Mouse (Mus musculus) kidney, postnatal 0 days (tissue): ENCODE measurements at regions not wholly inside any gene's neighbourhood (a gene's known extent, or its start where the extent isn't known, plus 50 kb on each side); places are given as distances from the start of the nearest gene placed in this dataset.
A peak's percentile ranks its signal among the peaks of the same experiment; 100 is the strongest.

Experiments used
- ATAC-seq: fragments of 200-750 bp; cut with Nextera tagmentation; replicated peaks from 2 replicates; pipeline ENCODE4 v1.8.0; 2017; ENCODE audit warnings: low read depth, moderate number of reproducible peaks, moderate TSS enrichment, moderate library complexity; ENCODE audit not compliant: low FRiP score
- DNase-seq: peaks from one replicate; pipeline ENCODE4 v3.0.0-alpha.2; 2016; ENCODE audit warnings: low spot score
- H3K27ac ChIP-seq: fragments of 300-500 bp; sonication (generic); 2 replicates; pipeline ENCODE4 v1.5.1; 2014; ENCODE audit warnings: mild to moderate bottlenecking
- H3K27me3 ChIP-seq: fragments of 300-500 bp; sonication (generic); 2 replicates; pipeline ENCODE4 v1.6.1; 2014; ENCODE audit warnings: low read length, mixed read lengths; ENCODE audit not compliant: insufficient read depth
- H3K36me3 ChIP-seq: fragments of 300-500 bp; sonication (generic); 2 replicates; pipeline ENCODE4 v1.6.1; 2014; ENCODE audit warnings: low read length, mixed read lengths; ENCODE audit not compliant: insufficient read depth
- H3K4me1 ChIP-seq: fragments of 300-500 bp; sonication (generic); replicated peaks from 2 replicates; pipeline ENCODE4 v1.6.1; 2014; ENCODE audit warnings: antibody characterized with exemption, low read length, mixed read lengths; ENCODE audit not compliant: insufficient read depth
- H3K4me2 ChIP-seq: fragments of 300-500 bp; sonication (generic); 2 replicates; pipeline ENCODE4 v1.6.1; 2014; ENCODE audit warnings: mild to moderate bottlenecking, low read length, moderate library complexity, mixed read lengths
- H3K4me3 ChIP-seq: fragments of 300-500 bp; sonication (generic); replicated peaks from 2 replicates; pipeline ENCODE4 v1.5.1; 2014; ENCODE audit warnings: low read depth, low read length
- H3K9ac ChIP-seq: fragments of 300-500 bp; sonication (generic); 2 replicates; pipeline ENCODE4 v1.6.1; 2014; ENCODE audit warnings: low read depth, low read length
- H3K9me3 ChIP-seq: fragments of 300-500 bp; sonication (generic); replicated peaks from 2 replicates; pipeline ENCODE4 v1.6.1; 2016; ENCODE audit warnings: low read length, inconsistent platforms, mixed read lengths
- CTCF ChIP-seq: IDR thresholded peaks from 2 replicates; pipeline ENCODE4 v1.5.1; 2016; ENCODE audit warnings: antibody characterized with exemption, low read depth, mild to moderate bottlenecking, moderate library complexity
- WGBS: fragments of 180-500 bp; shearing (Covaris S2); extraction: QIAGEN DNeasy Blood & Tissue Kit; methylation state at CpG from one replicate; pipeline ENCODE4 v1.1.7; 2014; 5-methylcytosine and 5-hydroxymethylcytosine counted together

GRCm38 (mm10) chr6:51720705-51721104 is 197.0 kb downstream of the Snx10 start:
- WGBS = 57% methylated on average over 7 of the region's 7 CpGs
- H3K4me2 ChIP-seq = no peak overlapping the region
- no peak overlapping the region for H3K27ac ChIP-seq
- no peak for TF ChIP-seq CTCF
- no peaks in the 10 kb centered on the region for H3K9me3 ChIP-seq
- DNase-seq = no peak
- no peak overlapping the region for H3K9ac ChIP-seq
- H3K4me3 ChIP-seq = no peak overlapping the region
- no peaks in the 10 kb centered on the region for H3K36me3 ChIP-seq
- ATAC-seq = peak; percentile 89
- 0 out of 2 replicates have a peak, but pooled peaks cover 2% of the 10 kb centered on the region for H3K4me1 ChIP-seq
- no peaks in the 10 kb centered on the region for H3K27me3 ChIP-seq

GRCm38 (mm10) chr6:51723053-51723452 is 199.4 kb downstream of the Snx10 start:
- Histone ChIP-seq H3K9me3 (no peaks in the 10 kb centered on the region), H3K4me1 (0 out of 2 replicates have a peak, but pooled peaks cover 2% of the 10 kb centered on the region), H3K36me3 (no peaks in the 10 kb centered on the region), H3K27ac (no peak overlapping the region), H3K9ac (no peak overlapping the region), H3K4me3 (no peak overlapping the region), H3K27me3 (no peaks in the 10 kb centered on the region), H3K4me2 (no peak overlapping the region)
- WGBS = 33% methylated on average over 4 of the region's 4 CpGs
- ATAC-seq = no peak
- DNase-seq = no peak
- peak; percentile 71 for TF ChIP-seq CTCF

GRCm38 (mm10) chr6:51727191-51727590 is 203.5 kb downstream of the Snx10 start:
- no peaks in the 10 kb centered on the region for H3K4me1 ChIP-seq
- DNase-seq (no peak), ATAC-seq (no peak)
- H3K9ac ChIP-seq = no peak overlapping the region
- H3K4me3 ChIP-seq = no peak overlapping the region
- no peak for TF ChIP-seq CTCF
- no peaks in the 10 kb centered on the region for H3K36me3 ChIP-seq
- no peak overlapping the region for H3K27ac ChIP-seq
- H3K9me3 ChIP-seq = no peaks in the 10 kb centered on the region
- no peaks in the 10 kb centered on the region for H3K27me3 ChIP-seq
- H3K4me2 ChIP-seq = no peak overlapping the region
- WGBS = 83% methylated on average over 8 of the region's 8 CpGs

DNA sequence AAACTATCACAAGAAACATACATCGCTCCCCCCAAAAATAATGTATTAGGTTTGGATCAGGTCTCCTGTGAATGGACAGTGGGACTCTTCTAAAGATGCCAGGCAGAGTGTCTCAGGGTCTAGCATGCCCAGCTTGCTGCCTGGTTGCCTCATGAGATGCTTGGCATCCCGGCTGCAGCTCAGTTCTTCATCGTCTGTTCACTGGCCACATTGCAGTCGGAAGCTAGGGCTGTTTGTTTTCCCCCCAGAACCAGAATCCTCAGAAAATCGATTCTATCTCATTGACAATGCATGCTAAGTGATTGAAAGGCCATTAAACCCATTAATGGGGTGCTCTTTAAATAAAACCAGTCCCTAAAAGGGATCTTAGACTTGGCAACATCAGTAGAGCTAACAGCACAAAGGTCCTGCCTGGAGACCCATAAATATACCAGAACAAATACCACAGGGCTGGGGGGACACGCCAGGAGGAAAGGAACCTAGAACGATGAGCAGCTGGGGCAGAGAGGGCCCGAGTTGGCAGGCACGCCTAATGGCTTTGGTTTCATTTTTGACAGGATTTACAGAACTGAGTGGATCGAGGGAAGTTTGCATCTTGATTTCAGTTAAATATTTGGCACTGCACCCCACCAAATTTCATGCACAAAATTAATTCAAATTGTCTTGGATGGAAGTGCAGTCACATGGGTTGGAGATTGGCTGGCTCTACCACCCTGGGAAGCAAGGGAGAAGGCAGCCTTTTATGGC is 205.3 kb downstream of the Snx10 start:
- Histone ChIP-seq H3K9ac (no peak overlapping the region), H3K36me3 (no peaks in the 10 kb centered on the region), H3K9me3 (no peaks in the 10 kb centered on the region), H3K4me2 (no peak overlapping the region), H3K27me3 (no peaks in the 10 kb centered on the region), H3K4me1 (no peaks in the 10 kb centered on the region), H3K4me3 (no peak overlapping the region), H3K27ac (no peak overlapping the region)
- WGBS = 65% methylated on average over 10 of the region's 10 CpGs
- DNase-seq (no peak), ATAC-seq (no peak)
- no peak for TF ChIP-seq CTCF

DNA sequence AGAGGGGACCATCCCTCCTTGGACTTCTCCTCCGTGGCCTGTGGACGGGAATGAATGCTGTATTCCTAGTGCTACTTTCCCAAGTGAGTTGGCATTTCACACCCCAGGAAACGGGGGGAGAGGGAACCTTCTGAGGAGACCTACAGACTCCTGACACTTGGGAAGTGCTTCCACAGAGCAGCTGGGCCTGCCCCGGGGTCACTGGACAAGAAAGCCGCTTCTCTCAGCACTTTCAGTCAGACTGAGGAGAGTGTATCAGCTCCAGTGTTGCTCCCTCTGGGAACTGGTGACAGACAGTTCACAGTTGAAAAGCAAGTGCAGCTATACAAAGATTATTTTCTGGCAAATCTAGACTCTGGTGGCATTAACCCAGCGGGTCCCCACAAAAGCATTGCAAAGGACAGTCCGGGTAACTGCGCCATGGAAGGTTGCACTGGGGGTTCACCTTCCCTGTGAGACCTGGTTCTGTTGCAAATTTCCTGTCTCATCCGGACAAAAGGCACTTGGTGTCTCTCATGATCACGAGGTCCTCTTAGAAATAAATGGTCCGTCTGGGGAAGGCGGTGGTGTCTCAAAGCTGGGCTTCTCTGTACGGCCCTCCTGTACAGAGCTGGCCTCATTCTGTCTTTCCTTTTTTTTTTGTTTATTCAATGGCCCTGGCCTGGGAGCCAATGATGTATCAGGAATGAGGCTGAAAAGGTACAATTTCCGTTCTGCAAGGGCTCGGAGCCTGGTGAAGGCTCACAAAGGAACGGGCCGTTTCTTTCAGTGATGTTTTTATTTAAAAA is 207.1 kb downstream of the Snx10 start:
- ATAC-seq (no peak), DNase-seq (no peak)
- WGBS = 71% methylated on average over 17 of the region's 17 CpGs
- H3K27me3 ChIP-seq = no peaks in the 10 kb centered on the region
- no peak overlapping the region for H3K9ac ChIP-seq
- no peak for TF ChIP-seq CTCF
- no peak overlapping the region for H3K4me2 ChIP-seq
- no peak overlapping the region for H3K27ac ChIP-seq
- no peak overlapping the region for H3K4me3 ChIP-seq
- no peaks in the 10 kb centered on the region for H3K36me3 ChIP-seq
- no peaks in the 10 kb centered on the region for H3K9me3 ChIP-seq
- H3K4me1 ChIP-seq = no peaks in the 10 kb centered on the region

DNA sequence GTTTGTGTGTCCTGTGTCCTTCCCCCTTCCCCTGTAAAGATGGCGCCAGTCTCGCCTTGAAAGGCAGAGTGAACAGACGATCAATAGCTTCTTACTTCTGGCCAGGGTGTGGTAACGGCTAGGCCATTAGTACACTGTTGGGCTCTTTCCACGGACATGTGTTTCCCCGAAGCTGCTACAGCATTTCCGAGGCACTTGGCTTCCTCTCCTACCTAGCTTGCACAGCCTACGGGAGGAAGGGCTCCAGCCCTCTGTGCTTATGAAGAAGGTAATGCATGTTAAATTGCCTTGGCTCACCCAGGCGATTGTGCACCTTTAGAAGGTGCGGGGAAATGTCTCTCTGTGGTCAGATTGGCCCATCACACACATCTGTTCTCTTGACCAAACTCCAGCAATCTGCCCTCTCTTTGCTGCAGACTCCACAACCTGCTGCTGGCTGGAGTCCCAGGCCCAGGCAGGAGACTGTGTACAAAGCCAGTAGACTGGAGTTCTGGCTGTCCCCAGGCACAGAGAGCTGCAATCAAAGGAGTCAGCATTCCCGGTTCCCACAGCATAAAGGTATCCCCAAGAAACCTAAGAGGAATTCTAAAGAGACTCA is 208.7 kb downstream of the Snx10 start:
- Histone ChIP-seq H3K27ac (no peak overlapping the region), H3K4me1 (peaks cover 5% of the 10 kb centered on the region; the same call in 1 of the 2 replicates), H3K36me3 (no peaks in the 10 kb centered on the region), H3K9ac (no peak overlapping the region), H3K4me2 (no peak overlapping the region), H3K27me3 (no peaks in the 10 kb centered on the region), H3K9me3 (no peaks in the 10 kb centered on the region), H3K4me3 (no peak overlapping the region)
- no peak for DNase-seq
- 74% methylated on average over 11 of the region's 11 CpGs for WGBS
- no peak for ATAC-seq
- TF ChIP-seq CTCF = no peak
